Mouse (Mus musculus): ENCODE results near the gene Rnase13.

DNA sequence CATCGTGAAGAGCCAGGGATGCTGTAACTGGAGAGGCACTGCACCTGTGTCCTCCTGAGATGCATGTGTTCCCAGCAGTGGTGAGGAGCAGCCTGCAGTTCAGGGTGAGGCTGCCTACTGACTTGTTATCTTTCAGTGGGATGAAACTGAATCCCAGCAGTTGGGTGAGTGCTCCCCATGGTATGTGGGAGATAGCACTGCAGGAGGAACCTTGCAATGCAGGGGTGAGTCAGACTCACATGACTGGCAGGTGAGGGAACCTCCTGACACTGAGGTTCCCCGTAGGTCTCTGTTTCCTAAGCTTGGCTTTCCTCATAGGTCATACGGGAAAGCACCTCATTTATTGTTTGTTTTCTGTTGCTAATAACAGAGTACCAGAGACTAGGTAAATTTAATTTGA is 45.1 kb downstream of the Rnase13 start:
- TF ChIP-seq CTCF (IDR thresholded peaks at IDR 0.05) = no peak
- TF ChIP-seq POLR2A (IDR thresholded peaks at IDR 0.05; ENCODE audit: insufficient read depth, low read depth, low read length) = no peak

Measured in heart, adult 2 months (tissue).